Mouse (Mus musculus) brain, embryonic 14.5 days (tissue): ENCODE measurements around the gene Arfrp1. TPM values are rescaled to one million over a fixed set of nuclear protein-coding genes. Genes with fewer than 3 reads are reported as not detected.

ENCODE experiments used
- DNase-seq: peaks from one replicate; pipeline ENCODE4 v3.0.0-alpha.2; 2011; ENCODE audit warnings: low read depth
- CTCF ChIP-seq: fragments of 200-500 bp; IDR thresholded peaks from 2 replicates; pipeline ENCODE4 v1.5.1; 2012; ENCODE audit warnings: inconsistent platforms, mild to moderate bottlenecking, moderate library complexity, borderline replicate concordance; ENCODE audit not compliant: insufficient read depth, insufficient read length; ENCODE audit errors: extremely low read depth
- POLR2A ChIP-seq: fragments of 200-500 bp; IDR thresholded peaks from 2 replicates; pipeline ENCODE4 v1.6.1; 2012; ENCODE audit warnings: mild to moderate bottlenecking, inconsistent platforms, borderline replicate concordance; ENCODE audit not compliant: poor library complexity, insufficient read depth, insufficient read length, severe bottlenecking; ENCODE audit errors: extremely low read depth
- polyA plus RNA-seq: library from polyadenylated mRNA; depleted of rRNA; stranded (reverse); fragments of >200 nt; gene quantifications from 2 replicates; pipeline ENCODE4 v1.2.3, GENCODE M21; 2012

Gene Arfrp1
- polyA plus RNA-seq, 1 experiment: 92.9 TPM

GRCm38 (mm10) chr2:181375787-181376186 is 10.6 kb upstream of the Arfrp1 start:
- peak; percentile 38 for DNase-seq
- peak; percentile 16; the same call in 1 of the 2 replicates for TF ChIP-seq CTCF
- TF ChIP-seq POLR2A: no peak

GRCm38 (mm10) chr2:181370001-181370400 is 4.8 kb upstream of the Arfrp1 start:
- no peak for TF ChIP-seq POLR2A
- no peak for TF ChIP-seq CTCF
- no peak for DNase-seq

- DNase-seq: no peak
- TF ChIP-seq POLR2A: no peak
Observed at GRCm38 (mm10) chr2:181365655-181366075, 461 bp upstream of the Arfrp1 start.

- DNase-seq: no peak
- TF ChIP-seq POLR2A: no peak
- no peak for TF ChIP-seq CTCF
Observed at GRCm38 (mm10) chr2:181364487-181364859, 731 bp downstream of the Arfrp1 start.

- TF ChIP-seq POLR2A (no peak), CTCF (no peak)
- no peak for DNase-seq
Observed at GRCm38 (mm10) chr2:181363946-181364345, 1.3 kb downstream of the Arfrp1 start.

GRCm38 (mm10) chr2:181356780-181357179 is 8.4 kb downstream of the Arfrp1 start:
- TF ChIP-seq POLR2A (no peak), CTCF (no peak)

GRCm38 (mm10) chr2:181342766-181343165 is 22.4 kb downstream of the Arfrp1 start:
- no peak for TF ChIP-seq CTCF
- no peak for TF ChIP-seq POLR2A
- no peak for DNase-seq

More at GRCm38 (mm10) chr2:181356780-181357179, 8.4 kb downstream of the Arfrp1 start:
- no peak for DNase-seq

- TF ChIP-seq POLR2A (no peak), CTCF (no peak)
- DNase-seq: no peak
Observed at GRCm38 (mm10) chr2:181340426-181340825, 24.8 kb downstream of the Arfrp1 start.

GRCm38 (mm10) chr2:181334023-181334422 is 31.2 kb downstream of the Arfrp1 start:
- peak; percentile 74 for DNase-seq
- TF ChIP-seq POLR2A (no peak), CTCF (peak; percentile 69; the same call in 1 of the 2 replicates)

- no peak for TF ChIP-seq POLR2A
- no peak for TF ChIP-seq CTCF
- no peak for DNase-seq
Observed at GRCm38 (mm10) chr2:181332542-181332941, 32.7 kb downstream of the Arfrp1 start.

GRCm38 (mm10) chr2:181326098-181326497 is 39.1 kb downstream of the Arfrp1 start:
- DNase-seq: no peak
- no peak for TF ChIP-seq POLR2A
- TF ChIP-seq CTCF: no peak

- DNase-seq: no peak
- TF ChIP-seq POLR2A (no peak), CTCF (no peak)
Observed at GRCm38 (mm10) chr2:181322136-181322535, 43.1 kb downstream of the Arfrp1 start.
